8 mouse cellular contexts compared by ENCODE assay signal in the genomic region with DNA sequence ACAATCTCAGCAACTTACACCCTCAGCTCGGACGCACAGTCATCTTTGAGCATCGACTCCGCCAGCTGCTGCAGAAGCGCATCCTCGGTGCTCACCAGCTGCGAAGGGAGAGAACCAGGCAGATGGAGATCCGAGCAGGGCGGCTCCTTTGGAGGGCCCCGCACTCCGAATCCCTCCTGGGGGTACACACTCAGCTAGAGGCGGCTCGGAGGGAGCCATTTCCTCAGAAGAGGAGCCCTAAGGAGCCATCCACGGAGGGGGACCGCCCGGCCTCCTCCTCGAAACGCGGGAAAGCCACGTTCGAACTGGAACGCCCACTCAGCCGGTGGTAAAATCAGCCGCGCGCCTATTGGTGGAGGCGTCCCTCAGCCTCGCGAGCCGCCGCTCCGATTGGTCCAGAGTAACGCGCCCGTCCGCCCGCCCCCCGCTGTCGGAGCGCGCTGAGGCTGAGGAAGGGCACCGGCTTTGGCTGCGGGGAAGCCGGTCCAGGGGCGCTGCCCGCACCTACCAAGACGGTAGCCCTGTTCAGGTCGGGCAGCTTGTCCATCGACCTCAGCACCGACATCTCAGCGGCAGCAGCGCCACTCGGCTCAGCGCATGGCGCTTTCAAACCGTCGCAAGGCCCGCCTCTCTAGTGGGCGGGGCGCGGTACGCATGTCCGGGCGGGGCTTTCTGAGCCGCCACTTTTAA. TPM values are rescaled to one million over a fixed set of nuclear protein-coding genes. Genes with fewer than 3 reads are reported as not detected.
A peak's percentile ranks its signal among the peaks of the same experiment; 100 is the strongest.
DNase-seq lines count a peak whose midpoint lies in the region; TF ChIP-seq lines count a peak whose summit lies in the region.

Gene Cenpm (minus strand): TSS at position 634 of the 690 bp plus-strand sequence.

- peaks cover 11% of the 10 kb centered on the region for H3K4me1 ChIP-seq in megakaryocyte, embryonic 14.5 days

- peak within 1 kb of the TSS; percentile 93 for H3K4me3 ChIP-seq in gastrocnemius, adult 2 months
- peak within 1 kb of the TSS; percentile 99 for H3K4me3 ChIP-seq in megakaryocyte, embryonic 14.5 days (replicated peaks)

- no peak for TF ChIP-seq CTCF in gastrocnemius, adult 2 months (IDR thresholded peaks at IDR 0.05)

- H3K27ac ChIP-seq in gastrocnemius, adult 2 months = peak within 1 kb of the TSS; percentile 83

- peaks cover 3% of the 10 kb centered on the region for H3K27me3 ChIP-seq in megakaryocyte, embryonic 14.5 days (replicated peaks)

- peak; percentile 73 for DNase-seq in WW6 (ENCODE audit: low read depth, low spot score)
- peak; percentile 90 to 95 for DNase-seq in cerebellum, postnatal 4 days (ENCODE audit: low spot score in 2 of 2)
- peak; percentile 95 for DNase-seq in gastrocnemius, adult 2 months
- peak; percentile 61 for DNase-seq in hindlimb bud, embryonic 11.5 days (ENCODE audit: extremely low spot score, low read depth, low spot score)
- peak; percentile 88 to 90 for DNase-seq in left cerebral cortex, adult 8-10 months (ENCODE audit: low spot score in 2 of 2)
- peak; percentile 96 to 97 for DNase-seq in right cerebral cortex, postnatal 10 days (ENCODE audit: low spot score in 2 of 2)
- peak; percentile 90 for DNase-seq in urinary bladder, postnatal 25 days (ENCODE audit: low spot score)

- H3K36me3 ChIP-seq in megakaryocyte, embryonic 14.5 days (replicated peaks; ENCODE audit: low read length) = peaks cover 6% of the 10 kb centered on the region

- no peaks in the 10 kb centered on the region for H3K9me3 ChIP-seq in megakaryocyte, embryonic 14.5 days

- intact Hi-C loops in gastrocnemius, adult 2 months (cut with DNase I) = no loop called here

RNA-seq across cellular contexts. Expression of gene Cenpm, which starts in this region (rescaled TPM):
- not detected for total RNA-seq in gastrocnemius, adult 2 months (2021)
- total RNA-seq in left cerebral cortex, adult 8-10 months (2022) = 1 to 10 TPM; 2.7 to 4.3 (median 4.1) TPM
- polyA plus RNA-seq in megakaryocyte, embryonic 14.5 days (2012; ENCODE audit: insufficient read depth, low replicate concordance) = 9.2 and 32.0 TPM in 2 replicates

Comparison
In these comparisons a context has a peak if more than half of its experiments do, and no peak if none do; other contexts are left out.
1. Peak in every context shown above with its lines: DNase-seq, H3K4me3 ChIP-seq and H3K27ac ChIP-seq.
2. Peak in DNase-seq, H3K4me3 ChIP-seq and H3K27ac ChIP-seq in gastrocnemius, adult 2 months; RNA of the gene not detected or under 1 TPM.